Mouse (Mus musculus) neural tube, embryonic 12.5 days (tissue): ENCODE data around the gene Nectin2. TPM values are rescaled to one million over a fixed set of nuclear protein-coding genes. Genes with fewer than 3 reads are reported as not detected.
"Not testable (repeated sequence)": the region's sequence is repeated elsewhere in the genome, so short reads cannot be mapped to it uniquely, and the experiment has no call there.

ENCODE experiments used
- ATAC-seq: fragments of 200-750 bp; cut with Nextera tagmentation; 2 replicates; pipeline ENCODE4 v1.8.0; 2017; ENCODE audit warnings: low read depth, mild to moderate bottlenecking, moderate TSS enrichment, moderate library complexity; ENCODE audit not compliant: low FRiP score
- H3K27ac ChIP-seq: fragments of 300-500 bp; sonication (generic); 2 replicates; pipeline ENCODE4 v1.5.1; 2016
- H3K27me3 ChIP-seq: fragments of 300-500 bp; sonication (generic); replicated peaks from 2 replicates; pipeline ENCODE4 v1.6.1; 2016; ENCODE audit warnings: mild to moderate bottlenecking
- H3K36me3 ChIP-seq: fragments of 300-500 bp; sonication (generic); 2 replicates; pipeline ENCODE4 v1.6.1; 2016; ENCODE audit warnings: mild to moderate bottlenecking
- H3K4me1 ChIP-seq: fragments of 300-500 bp; sonication (generic); 2 replicates; pipeline ENCODE4 v1.6.1; 2016
- H3K4me2 ChIP-seq: fragments of 300-500 bp; sonication (generic); replicated peaks from 2 replicates; pipeline ENCODE4 v1.6.1; 2016; ENCODE audit warnings: mild to moderate bottlenecking
- H3K4me3 ChIP-seq: fragments of 300-500 bp; sonication (generic); 2 replicates; pipeline ENCODE4 v1.5.1; 2016
- H3K9ac ChIP-seq: fragments of 300-500 bp; sonication (generic); 2 replicates; pipeline ENCODE4 v1.6.1; 2016; ENCODE audit warnings: mild to moderate bottlenecking
- H3K9me3 ChIP-seq: fragments of 300-500 bp; sonication (generic); 2 replicates; pipeline ENCODE4 v1.6.1; 2016; ENCODE audit warnings: mild to moderate bottlenecking
- WGBS: fragments of 180-500 bp; shearing (Covaris S2); methylation state at CpG from one replicate; pipeline ENCODE4 v1.1.7; 2016; 5-methylcytosine and 5-hydroxymethylcytosine counted together
- polyA plus RNA-seq: library from polyadenylated mRNA; unstranded; fragments of >200 nt; fragmentation: Nextera tagmentation; extraction: Ambion mirVana; gene quantifications from 2 replicates; pipeline ENCODE4 v1.2.1, GENCODE M21; 2016

The Nectin2 gene
- polyA plus RNA-seq, 1 experiment from 2014 or later = 63.5 TPM

DNA sequence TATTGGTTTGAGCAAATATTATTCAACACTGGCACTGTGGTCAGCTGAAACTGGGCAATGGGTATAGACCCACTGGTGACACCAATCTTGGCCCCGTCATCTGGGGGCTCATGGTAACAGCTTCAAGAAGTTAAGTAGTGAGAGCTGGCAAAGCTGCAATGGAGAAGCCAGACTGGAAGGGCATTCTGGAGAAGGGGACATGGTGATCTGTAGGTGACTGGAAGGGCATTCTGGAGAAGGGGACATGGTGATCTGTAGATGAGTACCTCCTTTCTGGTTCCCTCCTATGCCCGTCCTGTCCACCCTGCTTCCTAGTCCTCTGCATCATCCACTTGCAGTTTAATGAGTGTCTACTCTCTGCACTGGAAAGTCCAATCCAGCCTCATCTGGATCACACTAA, 61.7 kb downstream of the Nectin2 start:
- Histone ChIP-seq H3K9me3 (no peaks in the 10 kb centered on the region), H3K4me1 (peaks cover 7% of the 10 kb centered on the region), H3K27ac (no peak overlapping the region), H3K4me2 (no peak overlapping the region), H3K36me3 (no peaks in the 10 kb centered on the region), H3K27me3 (no peaks in the 10 kb centered on the region), H3K4me3 (no peak overlapping the region), H3K9ac (no peak overlapping the region)
- whole genome bisulfite sequencing = 95% methylated on average over 2 of the region's 2 CpGs
- no peak for ATAC-seq

DNA sequence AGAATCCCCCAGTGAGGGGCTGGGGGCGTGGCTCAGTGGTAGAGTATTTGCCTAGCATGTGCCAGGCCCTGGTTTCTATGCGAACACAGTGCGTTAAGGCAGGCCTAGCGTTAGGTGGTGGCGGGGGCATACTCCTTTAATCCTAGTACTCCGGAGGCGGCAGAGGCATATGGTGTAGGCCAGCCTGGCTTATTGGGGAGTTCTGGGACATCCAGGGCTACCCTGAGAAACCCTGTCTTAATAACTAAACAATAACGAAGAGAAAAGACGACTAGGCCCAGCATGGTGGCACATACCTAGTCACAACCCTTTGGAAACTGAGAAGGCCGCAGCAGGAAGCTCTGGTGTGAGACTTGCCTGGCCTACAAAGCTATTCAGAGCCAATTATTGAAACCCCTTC, 62.2 kb downstream of the Nectin2 start:
- WGBS = 91% methylated on average over 10 of the region's 10 CpGs

DNA sequence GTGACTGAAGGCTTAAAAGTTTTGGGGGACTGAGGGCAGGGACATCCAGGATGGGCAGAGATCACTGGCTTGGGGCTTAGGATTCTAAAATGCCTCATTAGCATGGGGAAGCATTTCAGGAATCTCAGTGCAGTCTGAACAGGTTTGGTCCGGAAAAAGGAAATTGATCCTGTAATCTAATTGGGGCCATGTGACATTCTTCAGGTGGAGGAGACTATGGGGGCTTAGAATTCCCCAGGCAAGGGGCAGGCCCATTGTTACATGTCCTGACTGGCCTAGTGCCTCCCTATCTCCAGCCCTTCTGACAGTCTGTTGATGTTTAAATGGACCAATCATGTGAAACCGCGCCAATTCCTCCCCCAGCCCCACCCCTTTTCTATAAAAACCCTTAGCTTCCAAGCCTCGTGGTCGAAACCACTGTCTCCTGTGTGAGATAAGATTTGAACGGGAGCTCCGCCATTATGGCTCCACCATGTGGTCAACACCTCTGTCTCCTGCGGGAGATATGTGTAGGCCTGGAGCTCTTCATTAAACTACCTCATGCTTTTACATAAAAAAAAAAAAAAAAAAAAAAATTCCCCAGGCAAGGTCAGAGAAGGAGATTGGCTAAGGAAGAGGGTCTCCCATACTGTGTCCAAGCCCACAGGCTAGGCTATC, 63.2 kb downstream of the Nectin2 start:
- not testable (repeated sequence) for H3K9me3 ChIP-seq, H3K4me1 ChIP-seq, H3K9ac ChIP-seq, H3K36me3 ChIP-seq, H3K4me3 ChIP-seq, H3K27me3 ChIP-seq, ATAC-seq, H3K4me2 ChIP-seq, H3K27ac ChIP-seq
- WGBS = 77% methylated on average over 8 of the region's 8 CpGs

More for the DNA sequence above, 62.2 kb downstream of the Nectin2 start:
- H3K9ac ChIP-seq = no peak overlapping the region
- H3K4me2 ChIP-seq = no peak overlapping the region
- no peaks in the 10 kb centered on the region for H3K9me3 ChIP-seq
- no peaks in the 10 kb centered on the region for H3K27me3 ChIP-seq
- no peak for ATAC-seq
- H3K36me3 ChIP-seq = no peaks in the 10 kb centered on the region
- peaks cover 1% of the 10 kb centered on the region for H3K4me1 ChIP-seq
- no peak overlapping the region for H3K27ac ChIP-seq
- H3K4me3 ChIP-seq = no peak overlapping the region

DNA sequence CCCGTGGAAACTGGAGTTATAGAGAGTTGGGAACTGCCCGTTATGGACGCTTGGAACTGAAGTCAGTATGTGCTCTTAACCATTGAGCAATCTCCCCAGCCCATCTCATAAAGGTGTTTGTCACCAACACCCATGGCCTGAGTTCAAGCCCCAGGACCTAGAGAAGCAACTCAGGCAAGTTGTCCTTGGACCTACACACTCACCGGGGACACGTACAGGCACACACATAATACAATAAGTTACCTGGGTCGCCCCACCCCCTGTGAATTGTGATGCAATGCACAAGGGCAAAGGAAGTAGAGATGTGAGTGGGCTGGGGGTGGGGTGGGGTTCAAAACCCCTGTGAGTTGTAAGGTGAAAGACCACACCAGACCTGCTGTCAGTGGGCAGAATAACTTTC, 63.8 kb downstream of the Nectin2 start:
- Histone ChIP-seq H3K4me3 (no peak overlapping the region), H3K36me3 (no peaks in the 10 kb centered on the region), H3K4me2 (no peak overlapping the region), H3K27me3 (no peaks in the 10 kb centered on the region), H3K9me3 (no peaks in the 10 kb centered on the region), H3K4me1 (no peaks in the 10 kb centered on the region), H3K27ac (no peak overlapping the region), H3K9ac (no peak overlapping the region)
- no peak for ATAC-seq
- 88% methylated on average over 6 of the region's 6 CpGs for WGBS

GRCm38 (mm10) chr7:19685374-19685773, 64.9 kb downstream of the Nectin2 start:
- 73% methylated on average over 4 of the region's 4 CpGs for WGBS
- Histone ChIP-seq H3K9me3 (no peaks in the 10 kb centered on the region), H3K27ac (no peak overlapping the region), H3K9ac (no peak overlapping the region), H3K4me2 (no peak overlapping the region), H3K4me1 (no peaks in the 10 kb centered on the region), H3K36me3 (no peaks in the 10 kb centered on the region), H3K4me3 (no peak overlapping the region), H3K27me3 (no peaks in the 10 kb centered on the region)
- ATAC-seq = no peak

DNA sequence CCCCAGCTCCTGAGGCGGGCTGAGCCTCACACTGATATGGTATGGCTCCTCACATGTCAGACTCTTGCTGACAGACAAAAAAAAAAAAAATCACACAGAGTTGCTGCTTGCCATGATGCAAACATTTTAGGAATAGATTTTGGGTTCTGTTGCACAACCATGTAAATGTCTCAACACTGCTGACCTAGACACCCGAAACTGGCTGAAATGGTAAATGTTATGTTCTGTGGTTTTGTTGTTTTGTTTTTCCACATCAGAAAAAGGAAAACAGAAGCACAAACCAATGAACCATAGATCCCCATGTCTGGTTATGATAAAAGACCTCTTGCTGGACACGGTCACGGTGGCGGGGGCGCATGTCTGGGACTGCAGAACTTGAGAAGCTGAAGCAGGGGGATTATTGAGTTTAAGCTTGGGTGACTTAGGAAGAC, 66.5 kb downstream of the Nectin2 start:
- Histone ChIP-seq H3K36me3 (no peaks in the 10 kb centered on the region), H3K4me2 (no peak overlapping the region), H3K9me3 (no peaks in the 10 kb centered on the region), H3K27me3 (no peaks in the 10 kb centered on the region), H3K9ac (no peak overlapping the region), H3K4me3 (no peak overlapping the region), H3K4me1 (no peaks in the 10 kb centered on the region), H3K27ac (no peak overlapping the region)
- 88% methylated on average over 6 of the region's 6 CpGs for WGBS
- ATAC-seq = no peak

DNA sequence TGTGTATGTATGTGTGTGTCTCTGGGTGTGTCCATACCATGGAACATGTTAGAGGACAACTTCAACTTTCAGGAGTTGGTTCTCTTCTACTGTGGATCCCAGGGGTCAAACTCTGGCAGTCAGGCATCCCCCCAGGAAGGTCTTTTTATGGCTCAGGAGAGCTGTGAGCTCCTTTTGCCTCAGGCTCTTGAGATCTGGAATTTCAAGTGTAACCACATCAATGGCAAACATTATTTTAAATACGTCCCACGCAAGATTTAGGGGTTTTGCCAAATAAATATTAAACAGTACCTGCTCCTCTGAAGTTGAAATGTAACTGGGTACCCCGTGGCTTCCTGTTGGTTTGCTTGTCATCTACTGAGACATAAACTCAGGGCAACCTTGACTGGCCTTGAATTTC, 67.3 kb downstream of the Nectin2 start:
- Histone ChIP-seq H3K4me3 (no peak overlapping the region), H3K9me3 (no peaks in the 10 kb centered on the region), H3K4me1 (no peaks in the 10 kb centered on the region), H3K36me3 (no peaks in the 10 kb centered on the region), H3K4me2 (no peak overlapping the region), H3K27ac (no peak overlapping the region), H3K27me3 (no peaks in the 10 kb centered on the region), H3K9ac (no peak overlapping the region)
- ATAC-seq = no peak
- WGBS = 83% methylated on average over 3 of the region's 3 CpGs

DNA sequence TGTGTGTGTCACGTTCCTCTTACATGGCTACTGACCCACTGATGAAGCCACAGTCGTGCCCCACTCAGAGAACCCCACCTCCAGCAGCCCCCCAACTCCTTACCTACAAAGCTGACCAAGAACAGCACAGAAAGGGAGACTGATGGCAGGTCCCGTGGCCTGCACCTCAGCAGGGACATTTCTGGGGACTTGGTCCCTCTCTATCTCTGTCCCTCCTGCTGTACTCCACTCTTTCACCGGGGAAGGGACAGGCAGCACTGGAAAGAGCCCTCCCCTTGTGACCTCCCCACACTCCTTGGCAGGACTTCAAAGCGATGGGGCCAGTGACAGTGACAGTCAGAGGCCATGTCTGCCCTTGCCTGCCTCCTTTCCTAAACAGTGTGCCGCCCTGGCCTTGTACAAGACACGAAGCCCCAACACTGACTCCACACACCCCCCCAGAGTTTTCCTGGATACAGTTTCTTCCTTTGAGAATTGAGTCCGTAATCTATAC, 69.0 kb downstream of the Nectin2 start, which contains the start of the genes Gm44805 and Apoc4:
Gene Gm44805, minus strand, starts transcription at position 222 of the 493 bp plus-strand sequence.
Gene Apoc4, minus strand, starts transcription at position 278 of the 493 bp plus-strand sequence.
- Histone ChIP-seq H3K4me1 (no peaks in the 10 kb centered on the region), H3K36me3 (no peaks in the 10 kb centered on the region), H3K9me3 (no peaks in the 10 kb centered on the region), H3K27me3 (no peaks in the 10 kb centered on the region), H3K4me3 (no peak within 1 kb of the TSS), H3K9ac (no peak within 1 kb of the TSS), H3K4me2 (no peak within 1 kb of the TSS), H3K27ac (no peak within 1 kb of the TSS)
- WGBS = 60% methylated on average over 8 of the region's 8 CpGs
- ATAC-seq = no peak

DNA sequence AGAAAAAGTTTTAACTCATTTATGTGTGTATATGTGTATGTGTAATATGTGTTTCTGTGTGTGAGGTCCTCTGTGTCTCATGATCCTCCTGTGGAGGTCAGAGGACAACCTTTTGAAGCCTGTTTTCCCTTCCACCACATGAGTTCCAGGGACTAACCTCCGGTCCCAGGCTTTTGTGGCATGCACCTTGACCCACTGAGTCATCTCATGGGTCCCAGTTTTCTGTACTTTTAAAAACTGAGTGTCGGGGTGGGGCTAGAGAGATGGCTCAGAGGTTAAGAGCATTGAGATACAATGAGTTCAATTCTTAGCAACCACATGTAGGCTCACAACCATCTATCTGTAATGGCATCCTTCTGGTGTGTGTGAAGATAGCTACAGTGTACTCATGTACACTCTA, 69.6 kb downstream of the Nectin2 start:
- no peaks in the 10 kb centered on the region for H3K36me3 ChIP-seq
- no peak overlapping the region for H3K27ac ChIP-seq
- 88% methylated on average over 2 of the region's 2 CpGs for WGBS
- no peaks in the 10 kb centered on the region for H3K9me3 ChIP-seq
- no peaks in the 10 kb centered on the region for H3K27me3 ChIP-seq
- H3K4me1 ChIP-seq = no peaks in the 10 kb centered on the region
- H3K9ac ChIP-seq = no peak overlapping the region
- ATAC-seq = no peak
- H3K4me2 ChIP-seq = no peak overlapping the region
- H3K4me3 ChIP-seq = no peak overlapping the region

DNA sequence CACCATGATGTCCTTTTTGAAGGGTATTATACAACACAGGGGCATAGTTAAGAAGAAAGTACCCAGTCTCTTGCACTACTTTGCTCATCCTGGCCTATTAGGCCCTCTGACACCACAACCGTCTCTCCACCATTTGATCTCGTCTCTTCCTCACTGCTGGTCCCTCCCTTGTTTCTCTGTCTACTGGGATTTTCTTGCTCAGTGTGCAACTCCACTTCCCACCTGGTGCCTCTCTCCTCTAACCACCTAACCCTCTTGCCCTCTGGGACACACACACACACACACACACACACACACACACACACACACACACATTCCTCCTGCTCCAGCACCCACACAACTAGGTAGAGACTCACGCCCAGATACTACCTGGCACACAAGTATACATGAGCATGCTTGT, 71.4 kb downstream of the Nectin2 start:
- WGBS = 92% methylated on average over 3 of the region's 3 CpGs
- no peaks in the 10 kb centered on the region for H3K4me1 ChIP-seq
- no peak overlapping the region for H3K27ac ChIP-seq
- H3K9ac ChIP-seq = no peak overlapping the region
- no peak overlapping the region for H3K4me3 ChIP-seq
- no peak overlapping the region for H3K4me2 ChIP-seq
- ATAC-seq = no peak
- H3K36me3 ChIP-seq = no peaks in the 10 kb centered on the region
- no peaks in the 10 kb centered on the region for H3K9me3 ChIP-seq
- no peaks in the 10 kb centered on the region for H3K27me3 ChIP-seq

DNA sequence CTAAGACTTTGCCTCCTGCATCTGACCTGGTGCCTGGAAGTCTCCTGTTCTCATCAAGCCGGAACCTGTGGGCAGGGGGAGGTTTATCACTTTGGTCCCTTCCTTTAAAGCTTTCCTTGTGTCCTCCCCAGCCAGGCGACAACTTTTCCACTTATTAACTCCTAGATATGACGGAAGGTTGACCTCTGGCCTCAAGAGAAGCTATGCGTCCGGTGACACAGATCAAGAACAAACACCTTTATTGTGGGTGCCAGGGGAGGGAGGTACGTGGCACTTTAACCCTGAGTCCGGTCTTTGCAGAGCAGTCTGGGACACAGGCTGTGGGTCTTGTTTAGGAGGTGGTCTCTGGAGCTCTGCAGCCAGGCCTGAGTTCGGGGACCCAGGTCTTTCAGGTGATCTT, 72.4 kb downstream of the Nectin2 start, which contains the start of gene Apoc2:
Gene Apoc2, minus strand, starts transcription at position 70 of the 400 bp plus-strand sequence.
- no peak for ATAC-seq
- Histone ChIP-seq H3K9me3 (no peaks in the 10 kb centered on the region), H3K9ac (no peak within 1 kb of the TSS), H3K27me3 (no peaks in the 10 kb centered on the region), H3K4me1 (no peaks in the 10 kb centered on the region), H3K4me3 (no peak within 1 kb of the TSS), H3K36me3 (no peaks in the 10 kb centered on the region), H3K27ac (no peak within 1 kb of the TSS), H3K4me2 (no peak within 1 kb of the TSS)
- WGBS = 75% methylated on average over 8 of the region's 8 CpGs

- 62% methylated on average over 1 of the region's 1 CpGs for WGBS
- no peaks in the 10 kb centered on the region for H3K9me3 ChIP-seq
- H3K4me1 ChIP-seq = no peaks in the 10 kb centered on the region
- H3K4me2 ChIP-seq = no peak overlapping the region
- H3K27ac ChIP-seq = no peak overlapping the region
- no peak overlapping the region for H3K4me3 ChIP-seq
- H3K27me3 ChIP-seq = no peaks in the 10 kb centered on the region
- no peak overlapping the region for H3K9ac ChIP-seq
- no peak for ATAC-seq
- H3K36me3 ChIP-seq = no peaks in the 10 kb centered on the region
Observed at GRCm38 (mm10) chr7:19676662-19677061, 73.6 kb downstream of the Nectin2 start.

GRCm38 (mm10) chr7:19675824-19676223, 74.5 kb downstream of the Nectin2 start:
- Histone ChIP-seq H3K4me3 (no peak overlapping the region), H3K27ac (no peak overlapping the region), H3K4me2 (no peak overlapping the region), H3K27me3 (no peaks in the 10 kb centered on the region), H3K9ac (no peak overlapping the region), H3K9me3 (no peaks in the 10 kb centered on the region), H3K36me3 (no peaks in the 10 kb centered on the region), H3K4me1 (no peaks in the 10 kb centered on the region)
- 82% methylated on average over 10 of the region's 10 CpGs for WGBS
- ATAC-seq = no peak
